Mouse (Mus musculus): ENCODE measurements at regions not wholly inside any gene's neighbourhood (a gene's known extent, or its start where the extent isn't known, plus 50 kb on each side); places are given as distances from the start of the nearest gene placed in this dataset.

DNA sequence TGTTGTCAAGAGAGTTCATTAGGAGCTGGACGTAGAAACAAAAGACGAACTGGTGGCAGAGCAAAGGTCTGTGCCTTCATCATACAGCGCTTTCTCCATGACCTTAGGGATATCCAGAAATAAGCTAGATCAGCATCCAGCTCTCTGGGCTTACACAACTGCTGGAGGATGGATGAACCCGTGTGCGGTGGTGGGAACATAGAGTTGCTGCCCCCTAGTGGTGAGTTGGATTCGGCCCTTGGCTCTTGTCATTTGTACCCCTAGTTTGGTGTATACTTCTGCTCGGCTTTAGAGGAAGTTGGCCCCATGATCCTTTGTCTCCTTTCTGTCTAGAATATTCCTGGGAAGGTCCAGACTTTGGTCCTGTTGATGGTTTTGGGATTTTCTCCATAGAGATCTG lies 369.4 kb downstream of the Dhx35 start:
- Histone ChIP-seq H3K36me3 (no peaks in the 10 kb centered on the region), H3K4me2 (no peak overlapping the region), H3K27me3 (replicated peaks) (no peaks in the 10 kb centered on the region), H3K4me3 (no peak overlapping the region), H3K27ac (replicated peaks) (no peak overlapping the region), H3K4me1 (peaks cover 4% of the 10 kb centered on the region), H3K9me3 (no peaks in the 10 kb centered on the region), H3K9ac (no peak overlapping the region)
- 34% methylated on average over 7 of the region's 7 CpGs for WGBS
- ATAC-seq (ENCODE audit: extremely low read depth, insufficient number of reproducible peaks, low FRiP score, low TSS enrichment) = no peak

DNA sequence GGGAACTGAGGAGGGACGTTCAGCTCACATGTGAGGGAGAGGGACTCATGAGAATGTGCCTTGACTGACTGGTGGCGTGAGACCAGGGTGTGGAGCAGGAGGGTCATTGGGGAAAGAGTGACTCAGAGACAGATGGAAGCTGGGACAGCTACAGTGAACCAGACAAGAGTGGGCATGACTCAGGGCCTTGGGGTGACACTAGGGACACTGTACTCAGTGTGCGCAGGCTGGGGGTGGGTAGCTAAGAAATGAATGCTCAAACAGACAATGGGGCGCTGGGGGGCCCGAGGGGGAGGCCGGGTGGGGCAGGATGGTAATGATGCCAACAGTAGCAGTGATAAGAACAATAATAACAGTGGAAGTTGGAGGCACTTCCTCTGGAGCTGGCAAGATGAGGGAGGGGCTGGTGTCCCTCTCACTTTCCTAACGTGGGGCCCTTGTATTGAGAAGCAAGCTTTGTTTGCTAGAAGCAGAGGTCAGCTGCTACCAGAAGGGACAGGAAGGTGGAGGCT lies 374.0 kb downstream of the Dhx35 start:
- Histone ChIP-seq H3K27me3 (replicated peaks) (no peaks in the 10 kb centered on the region), H3K27ac (replicated peaks) (peak overlapping the region; percentile 58), H3K36me3 (no peaks in the 10 kb centered on the region), H3K4me2 (no peak overlapping the region), H3K4me1 (peaks cover 4% of the 10 kb centered on the region), H3K4me3 (no peak overlapping the region), H3K9ac (no peak overlapping the region), H3K9me3 (no peaks in the 10 kb centered on the region)
- peak; percentile 34 for ATAC-seq (ENCODE audit: extremely low read depth, insufficient number of reproducible peaks, low FRiP score, low TSS enrichment)
- 54% methylated on average over 7 of the region's 7 CpGs for WGBS

DNA sequence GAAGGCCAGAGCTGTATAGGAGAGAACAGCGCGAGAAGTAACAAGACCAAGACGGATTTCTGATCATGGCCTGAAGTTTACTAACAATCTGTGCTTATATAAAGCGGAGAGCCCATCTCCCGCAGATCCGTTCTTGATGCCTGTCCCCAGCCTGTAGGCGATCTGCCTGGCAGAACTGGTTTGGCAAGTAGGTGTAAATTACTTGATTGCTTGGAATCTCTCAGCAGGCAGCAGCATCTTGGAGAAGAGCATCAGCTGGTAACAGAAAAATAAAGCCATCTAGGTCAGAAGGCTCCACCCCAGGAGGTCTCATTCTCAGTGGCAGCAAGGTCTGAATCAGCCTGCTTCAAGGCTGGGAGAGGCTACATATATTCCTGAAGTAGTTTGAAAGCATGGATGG lies 401.5 kb downstream of the Dhx35 start:
- 32% methylated on average over 7 of the region's 7 CpGs for WGBS

DNA sequence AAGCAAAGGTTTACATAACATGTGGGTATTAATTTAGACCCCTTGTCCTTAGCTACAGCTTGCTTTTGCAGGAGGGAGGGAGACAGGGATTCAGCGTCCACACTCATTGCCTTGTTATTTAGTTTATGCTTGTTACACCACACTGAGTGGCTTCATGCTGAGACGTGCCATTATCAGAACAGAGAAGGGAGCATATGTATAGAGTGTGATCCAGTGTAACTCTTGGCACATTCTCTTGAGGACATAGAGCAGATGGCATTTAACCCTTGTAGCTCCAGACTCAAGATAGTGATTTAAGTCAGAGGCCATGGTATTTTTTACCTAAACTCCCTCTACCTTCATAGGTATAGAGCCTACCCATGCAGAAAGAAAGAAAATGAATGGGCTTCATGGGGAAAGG lies 437.7 kb downstream of the Dhx35 start:
- Histone ChIP-seq H3K27me3 (replicated peaks) (no peaks in the 10 kb centered on the region), H3K9me3 (no peaks in the 10 kb centered on the region), H3K9ac (no peak overlapping the region), H3K4me2 (no peak overlapping the region), H3K27ac (replicated peaks) (no peak overlapping the region), H3K4me1 (no peaks in the 10 kb centered on the region), H3K4me3 (no peak overlapping the region), H3K36me3 (no peaks in the 10 kb centered on the region)
- 35% methylated on average over 2 of the region's 2 CpGs for WGBS
- ATAC-seq (ENCODE audit: extremely low read depth, insufficient number of reproducible peaks, low FRiP score, low TSS enrichment) = no peak

More for the DNA sequence above, 401.5 kb downstream of the Dhx35 start:
- Histone ChIP-seq H3K36me3 (no peaks in the 10 kb centered on the region), H3K4me1 (no peaks in the 10 kb centered on the region), H3K4me3 (no peak overlapping the region), H3K9ac (no peak overlapping the region), H3K4me2 (no peak overlapping the region), H3K27me3 (replicated peaks) (no peaks in the 10 kb centered on the region), H3K27ac (replicated peaks) (no peak overlapping the region), H3K9me3 (no peaks in the 10 kb centered on the region)
- no peak for ATAC-seq (ENCODE audit: extremely low read depth, insufficient number of reproducible peaks, low FRiP score, low TSS enrichment)

DNA sequence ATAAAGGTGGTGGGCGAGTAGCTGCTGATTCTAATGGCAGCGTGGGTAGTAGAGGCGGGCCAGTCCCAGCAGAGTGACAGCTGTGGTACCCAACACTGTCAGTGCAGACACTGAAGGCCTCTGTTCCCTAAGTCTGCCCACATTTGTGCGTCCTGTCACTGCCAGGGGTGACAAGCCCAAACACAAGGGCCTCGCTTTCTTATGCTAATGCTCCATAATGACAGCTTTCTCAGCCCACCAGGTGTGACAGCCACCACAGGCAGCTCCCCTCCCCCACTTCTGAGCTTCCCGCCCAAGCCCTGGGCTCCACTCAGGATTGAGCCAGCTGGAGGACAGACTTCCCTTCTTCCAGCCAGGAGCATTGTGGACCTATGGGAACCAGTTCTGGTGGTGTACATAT lies 440.4 kb downstream of the Dhx35 start:
- 34% methylated on average over 6 of the region's 6 CpGs for WGBS
- H3K4me3 ChIP-seq = no peak overlapping the region

DNA sequence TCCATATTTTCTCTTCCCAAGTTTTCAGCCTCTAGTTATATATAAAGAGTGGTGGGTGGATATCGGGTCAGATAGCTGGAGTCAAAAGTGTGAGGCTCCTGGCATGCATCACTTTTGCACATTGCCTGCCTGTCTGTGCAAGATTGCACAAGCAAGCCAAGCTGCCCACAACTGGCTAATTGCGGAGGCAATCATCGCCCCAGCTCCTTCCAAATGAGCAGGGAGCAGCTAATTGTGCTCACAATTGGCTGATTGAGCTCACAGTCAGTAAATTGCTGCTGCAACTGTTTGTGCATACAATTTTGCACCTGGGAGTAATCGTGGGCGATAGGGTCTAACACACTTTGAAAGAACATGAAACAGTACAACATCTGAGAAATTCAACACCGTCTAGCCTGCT lies 455.5 kb downstream of the Dhx35 start:
- H3K36me3 ChIP-seq = no peaks in the 10 kb centered on the region
- no peak overlapping the region for H3K4me3 ChIP-seq
- H3K4me1 ChIP-seq = peaks cover 6% of the 10 kb centered on the region; the same call in 1 of the 2 replicates
- ATAC-seq (ENCODE audit: extremely low read depth, insufficient number of reproducible peaks, low FRiP score, low TSS enrichment) = no peak
- WGBS = 81% methylated on average over 6 of the region's 6 CpGs
- no peaks in the 10 kb centered on the region for H3K27me3 ChIP-seq (replicated peaks)
- no peak overlapping the region for H3K4me2 ChIP-seq
- H3K27ac ChIP-seq (replicated peaks) = no peak overlapping the region
- no peak overlapping the region for H3K9ac ChIP-seq
- H3K9me3 ChIP-seq = no peaks in the 10 kb centered on the region

More for the DNA sequence above, 440.4 kb downstream of the Dhx35 start:
- no peak overlapping the region for H3K27ac ChIP-seq (replicated peaks)
- no peak overlapping the region for H3K9ac ChIP-seq
- H3K36me3 ChIP-seq = no peaks in the 10 kb centered on the region
- no peak for ATAC-seq (ENCODE audit: extremely low read depth, insufficient number of reproducible peaks, low FRiP score, low TSS enrichment)
- no peaks in the 10 kb centered on the region for H3K27me3 ChIP-seq (replicated peaks)
- no peak overlapping the region for H3K4me2 ChIP-seq
- H3K9me3 ChIP-seq = no peaks in the 10 kb centered on the region
- H3K4me1 ChIP-seq = no peaks in the 10 kb centered on the region

DNA sequence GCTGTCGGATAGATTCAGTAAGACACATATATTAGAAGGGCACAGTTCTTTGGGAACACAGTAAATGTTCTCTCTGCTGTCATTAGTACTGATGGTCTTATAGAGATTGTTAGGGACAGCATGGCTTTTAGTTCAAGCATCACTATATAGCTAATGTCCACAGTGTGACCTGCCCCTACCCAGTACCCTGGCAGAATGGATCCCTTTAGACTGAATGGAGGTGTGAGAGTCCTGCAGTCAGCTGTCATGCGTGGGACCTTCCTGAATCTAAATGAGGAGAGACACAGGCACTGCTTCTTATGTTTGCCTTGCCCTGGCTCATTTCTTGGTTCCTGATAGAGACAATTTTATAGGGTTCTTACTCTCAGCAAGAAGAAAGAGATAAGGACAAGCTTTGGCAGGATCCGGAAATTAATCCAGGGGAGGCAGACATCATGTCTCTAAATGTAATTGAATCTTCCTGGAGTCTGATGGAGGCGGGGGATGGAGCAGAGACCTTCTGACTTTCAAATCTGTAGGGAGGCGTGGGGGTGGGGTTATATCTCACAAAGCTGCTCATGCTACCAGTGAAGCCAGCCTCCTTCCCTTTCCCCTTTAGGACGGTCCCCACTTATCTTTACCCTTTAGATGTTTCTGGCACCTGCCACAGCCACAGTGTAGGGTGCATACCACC lies 456.5 kb downstream of the Dhx35 start:
- Histone ChIP-seq H3K36me3 (no peaks in the 10 kb centered on the region), H3K4me1 (peaks cover 6% of the 10 kb centered on the region; the same call in 1 of the 2 replicates), H3K9ac (no peak overlapping the region), H3K4me3 (no peak overlapping the region), H3K4me2 (no peak overlapping the region), H3K27me3 (replicated peaks) (no peaks in the 10 kb centered on the region), H3K27ac (replicated peaks) (no peak overlapping the region), H3K9me3 (no peaks in the 10 kb centered on the region)
- WGBS = 54% methylated on average over 6 of the region's 6 CpGs
- no peak for ATAC-seq (ENCODE audit: extremely low read depth, insufficient number of reproducible peaks, low FRiP score, low TSS enrichment)

DNA sequence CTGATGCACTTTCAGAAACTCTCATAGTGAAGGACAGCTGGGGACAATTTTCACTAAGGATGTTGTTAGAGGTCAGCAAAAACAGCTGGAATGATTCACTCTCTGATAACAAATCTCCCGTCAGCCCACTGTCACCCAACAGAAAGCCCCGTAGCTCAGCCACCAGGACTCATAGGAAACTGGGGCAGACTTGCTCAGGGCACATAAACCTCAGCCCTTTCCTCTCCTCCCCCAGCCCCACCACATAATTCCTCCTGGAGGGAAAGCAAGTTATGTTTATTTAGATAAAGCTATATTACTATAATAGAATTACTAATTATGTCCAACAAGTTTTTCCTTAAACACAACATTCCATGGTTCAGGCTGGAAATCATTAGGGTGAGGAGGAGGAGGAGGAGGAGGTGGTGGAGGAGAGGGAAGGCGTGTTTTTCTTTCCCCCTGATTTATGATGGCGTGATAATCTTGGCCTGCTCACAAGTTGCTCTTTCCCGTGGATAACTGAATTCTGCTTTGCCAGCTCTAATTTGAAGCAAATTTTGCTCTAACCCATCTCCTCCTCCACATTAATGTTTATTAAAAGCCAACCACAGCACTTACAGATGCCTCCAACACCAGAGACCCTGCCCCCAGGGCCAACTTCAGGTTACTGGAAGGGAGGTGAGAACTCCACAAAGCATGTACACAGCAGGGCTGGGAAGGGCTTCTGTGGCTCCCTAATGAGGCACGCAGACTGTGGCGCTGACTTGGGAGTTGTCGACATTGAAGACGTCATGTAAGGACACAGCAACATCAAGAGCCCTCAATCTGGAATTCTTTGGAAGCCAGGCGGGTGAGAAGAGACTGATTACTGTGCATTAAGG lies 475.8 kb downstream of the Dhx35 start:
- no peak overlapping the region for H3K4me2 ChIP-seq
- ATAC-seq (ENCODE audit: extremely low read depth, insufficient number of reproducible peaks, low FRiP score, low TSS enrichment) = no peak

DNA sequence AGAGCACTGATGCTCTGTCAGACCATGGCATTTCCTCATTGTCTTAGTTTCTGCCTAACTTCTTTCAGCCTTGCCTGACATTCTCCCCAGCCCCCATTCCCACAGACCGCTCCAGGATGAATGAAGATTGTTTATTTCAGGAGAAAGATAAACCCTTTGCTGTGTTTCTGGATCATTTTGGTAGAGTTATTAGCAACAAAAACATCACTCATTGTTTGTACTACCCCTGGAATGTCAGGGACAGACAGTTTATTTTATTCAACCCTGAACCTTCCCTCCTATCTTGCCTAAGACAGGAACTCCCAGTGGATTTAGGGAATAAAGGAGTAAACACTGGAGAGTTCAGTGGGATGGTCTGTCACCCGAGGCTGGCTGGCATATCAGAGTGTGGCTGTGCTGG lies 484.3 kb downstream of the Dhx35 start:
- ATAC-seq (ENCODE audit: extremely low read depth, insufficient number of reproducible peaks, low FRiP score, low TSS enrichment) = no peak
- WGBS = 23% methylated on average over 2 of the region's 2 CpGs
- Histone ChIP-seq H3K36me3 (no peaks in the 10 kb centered on the region), H3K9ac (no peak overlapping the region), H3K9me3 (no peaks in the 10 kb centered on the region), H3K4me1 (no peaks in the 10 kb centered on the region), H3K4me3 (no peak overlapping the region), H3K27ac (replicated peaks) (no peak overlapping the region), H3K27me3 (replicated peaks) (no peaks in the 10 kb centered on the region), H3K4me2 (no peak overlapping the region)

More for the DNA sequence above, 475.8 kb downstream of the Dhx35 start:
- Histone ChIP-seq H3K4me1 (no peaks in the 10 kb centered on the region), H3K27ac (replicated peaks) (no peak overlapping the region), H3K9me3 (0 out of 2 replicates have a peak, but pooled peaks cover 5% of the 10 kb centered on the region), H3K4me3 (no peak overlapping the region), H3K27me3 (replicated peaks) (no peaks in the 10 kb centered on the region), H3K9ac (no peak overlapping the region), H3K36me3 (no peaks in the 10 kb centered on the region)
- 49% methylated on average over 10 of the region's 10 CpGs for WGBS

DNA sequence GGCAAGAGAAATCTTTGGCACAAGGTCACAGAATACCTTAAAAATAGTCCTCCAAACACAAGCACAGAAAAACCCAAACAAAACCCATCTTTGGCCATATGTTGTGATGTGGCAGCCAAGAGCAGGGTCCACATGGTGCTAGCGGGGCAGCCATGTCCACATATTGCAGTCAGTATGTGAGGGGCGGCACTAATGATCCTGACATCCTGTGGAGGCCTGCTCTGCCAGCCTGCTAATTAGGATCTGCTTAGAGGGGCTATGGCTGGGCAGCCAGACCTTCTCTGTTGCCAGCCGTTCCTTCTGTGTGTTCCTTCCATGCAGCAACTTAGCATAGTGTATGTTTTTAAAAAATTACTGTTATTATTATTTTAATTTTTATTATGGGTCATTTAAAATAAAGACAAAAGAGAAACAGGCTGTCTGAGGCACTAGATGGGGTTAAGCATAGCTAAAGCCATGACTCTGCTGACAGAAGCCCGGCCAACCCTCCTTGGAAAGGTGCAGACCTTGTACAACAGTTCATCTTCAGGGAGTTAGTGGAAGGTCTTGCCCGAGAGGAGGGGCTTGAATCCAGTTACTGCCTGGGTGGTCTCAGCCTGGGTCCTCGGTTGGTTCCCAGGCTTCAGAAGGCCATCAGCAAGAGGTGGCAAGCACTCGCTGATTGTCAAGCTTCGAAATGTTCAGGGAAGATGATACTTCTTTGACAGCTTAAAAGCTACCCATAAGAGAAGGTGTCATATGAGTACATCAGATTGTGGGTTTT lies 487.1 kb downstream of the Dhx35 start:
- Histone ChIP-seq H3K4me3 (no peak overlapping the region), H3K9me3 (no peaks in the 10 kb centered on the region), H3K27me3 (replicated peaks) (no peaks in the 10 kb centered on the region), H3K4me2 (no peak overlapping the region), H3K9ac (no peak overlapping the region), H3K27ac (replicated peaks) (no peak overlapping the region), H3K36me3 (no peaks in the 10 kb centered on the region), H3K4me1 (no peaks in the 10 kb centered on the region)
- 75% methylated on average over 8 of the region's 8 CpGs for WGBS
- ATAC-seq (ENCODE audit: extremely low read depth, insufficient number of reproducible peaks, low FRiP score, low TSS enrichment) = no peak

DNA sequence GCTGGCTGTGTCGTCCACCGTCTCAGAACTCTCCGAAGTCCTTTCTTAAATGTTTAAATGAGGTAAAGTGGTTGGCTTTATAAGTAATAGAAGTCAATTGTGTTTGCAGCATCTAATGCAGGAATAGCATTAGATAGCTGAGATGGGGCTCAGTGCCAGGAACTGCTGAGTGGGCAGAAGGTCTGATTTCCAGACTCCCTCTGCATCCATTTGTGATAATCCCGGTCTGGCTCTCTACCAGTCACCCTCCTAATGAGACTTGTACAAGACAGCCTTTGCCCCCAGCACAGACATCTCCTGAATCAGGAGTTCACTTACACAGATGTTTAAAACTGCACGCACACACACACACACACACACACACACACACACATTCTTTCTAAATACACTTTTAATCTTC lies 489.5 kb downstream of the Dhx35 start:
- no peak overlapping the region for H3K4me2 ChIP-seq
- no peak overlapping the region for H3K4me3 ChIP-seq
- no peaks in the 10 kb centered on the region for H3K9me3 ChIP-seq
- WGBS = 69% methylated on average over 5 of the region's 5 CpGs
- H3K9ac ChIP-seq = no peak overlapping the region
- H3K4me1 ChIP-seq = no peaks in the 10 kb centered on the region
- H3K36me3 ChIP-seq = no peaks in the 10 kb centered on the region
- no peak overlapping the region for H3K27ac ChIP-seq (replicated peaks)
- no peaks in the 10 kb centered on the region for H3K27me3 ChIP-seq (replicated peaks)
- ATAC-seq (ENCODE audit: extremely low read depth, insufficient number of reproducible peaks, low FRiP score, low TSS enrichment) = no peak
